Mouse (Mus musculus): ENCODE data around the gene Apom.
A peak's percentile ranks its signal among the peaks of the same experiment; 100 is the strongest.

The Apom gene

DNA sequence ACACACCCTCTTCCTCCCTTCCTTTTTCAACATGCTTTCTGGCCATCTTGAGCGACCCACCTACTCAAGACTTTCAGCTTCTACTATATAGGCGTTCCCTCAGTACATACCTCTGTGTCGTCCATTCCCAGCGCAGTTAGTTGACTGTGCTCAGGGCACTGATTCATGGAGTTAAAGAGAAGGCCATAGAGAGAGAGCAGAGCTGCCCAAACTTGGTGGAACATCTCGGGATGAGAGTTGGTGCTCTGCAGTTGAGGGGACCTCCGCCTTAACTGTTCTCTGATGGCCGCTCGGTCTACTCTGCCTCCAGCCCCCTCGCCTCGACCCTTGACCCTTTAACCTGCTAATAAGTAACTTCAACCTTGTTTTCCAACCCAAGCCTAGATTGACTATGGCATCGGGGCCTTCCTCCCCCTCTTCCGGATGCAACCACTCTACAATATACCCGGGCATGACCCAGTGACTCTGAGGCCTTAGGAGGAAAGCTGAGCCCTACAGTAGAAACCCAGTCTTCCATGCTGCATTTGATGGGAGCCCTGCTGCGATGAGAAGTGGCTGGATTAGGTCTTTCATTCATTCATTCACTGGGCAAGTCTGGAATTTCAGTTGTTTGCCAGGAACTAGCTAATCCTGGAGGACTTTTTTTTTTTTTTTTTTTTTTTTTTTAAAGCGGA lies at the start of gene Apom:
Apom (minus strand) TSS at position 551 of the 674 bp plus-strand sequence.
- DNase-seq (ENCODE audit: low spot score), result no peak

DNA sequence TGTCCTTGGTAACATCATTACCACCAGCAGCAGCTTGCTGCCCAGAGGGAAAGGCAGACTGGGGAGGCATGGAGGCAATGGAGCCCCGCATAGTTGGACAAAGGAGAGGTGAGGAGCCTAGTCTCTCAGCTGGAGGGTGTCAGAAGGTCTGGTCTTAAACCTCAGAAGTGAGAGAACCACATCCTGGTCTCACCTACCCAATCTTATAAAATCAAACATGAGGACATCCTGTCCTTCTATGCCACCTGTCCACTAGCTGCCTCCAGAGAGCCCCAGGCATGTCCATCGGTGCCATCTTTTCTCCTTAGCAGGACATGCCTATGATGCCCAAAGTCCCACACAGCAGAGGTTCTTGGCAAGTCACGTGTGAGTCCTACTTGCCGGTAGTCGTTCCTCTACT lies 48.2 kb upstream of the Apom start:
- no peak for DNase-seq (ENCODE audit: low spot score)

DNA sequence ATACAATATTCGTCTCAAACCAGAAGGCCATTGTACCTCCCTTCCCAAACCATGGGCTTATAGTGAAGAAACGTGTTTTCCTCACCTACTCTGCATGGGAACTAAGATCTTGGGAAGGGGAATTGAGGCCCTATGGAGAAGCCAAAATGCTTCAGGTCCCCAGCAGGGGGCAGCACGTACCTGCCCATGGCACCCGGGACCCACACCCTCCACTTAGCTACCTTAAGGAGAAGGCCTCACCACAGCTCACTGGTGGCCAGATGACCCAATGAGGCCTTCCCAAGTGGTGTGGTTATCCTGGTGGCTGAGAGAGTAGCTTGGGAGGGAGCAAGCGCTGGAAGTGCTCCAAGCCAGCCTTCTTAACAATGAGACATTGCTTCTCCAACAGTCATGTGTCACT lies 46.7 kb upstream of the Apom start:
- no peak for DNase-seq (ENCODE audit: low spot score)

DNA sequence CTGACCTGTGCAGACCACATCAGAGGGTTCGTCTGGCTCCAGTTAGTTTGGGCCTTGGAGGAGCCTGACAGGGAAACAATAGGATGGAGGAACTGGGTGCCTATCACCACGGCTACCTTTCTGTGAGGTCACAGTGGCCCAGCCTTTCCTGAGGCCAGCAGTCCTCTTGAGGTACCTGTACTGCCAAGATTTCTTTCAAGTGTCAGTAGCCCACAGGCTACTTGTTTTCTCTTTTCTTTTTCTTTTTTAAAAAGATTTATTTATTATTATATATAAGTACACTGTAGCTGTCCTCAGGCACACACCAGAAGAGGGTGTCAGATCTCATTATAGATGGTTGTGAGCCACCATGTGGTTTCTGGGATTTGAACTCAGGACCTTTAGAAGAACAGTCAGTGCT lies 44.1 kb upstream of the Apom start, which contains the start of gene Aif1:
Aif1 (minus strand) TSS at position 101 of the 400 bp plus-strand sequence.
- DNase-seq (ENCODE audit: low spot score), result no peak

DNA sequence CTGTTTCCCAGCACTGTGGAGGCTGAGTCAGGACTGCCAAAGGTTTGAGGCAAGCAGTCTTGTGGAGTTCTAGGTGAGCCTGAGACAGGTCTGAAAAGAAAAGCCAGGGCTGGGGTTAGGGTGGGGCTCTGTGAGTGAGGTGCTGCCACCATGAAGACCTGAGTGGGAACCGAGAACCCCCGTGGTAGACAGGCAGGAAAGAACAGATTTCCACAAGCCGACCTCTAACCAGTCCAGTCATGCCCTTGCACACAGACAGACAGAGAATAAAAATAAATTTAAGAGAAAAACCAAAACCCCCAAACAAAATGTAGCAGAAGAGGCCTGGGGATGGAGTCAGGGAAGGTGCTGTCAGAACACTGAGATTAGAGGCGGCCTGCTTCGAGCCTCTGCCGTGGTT lies 43.5 kb upstream of the Apom start:
- DNase-seq (ENCODE audit: low spot score), result no peak

GRCm38 (mm10) chr17:35174201-35174977 lies 42.5 kb upstream of the Apom start:
- no peak for DNase-seq (ENCODE audit: low spot score)

- DNase-seq (ENCODE audit: low spot score), result no peak
Observed at GRCm38 (mm10) chr17:35173329-35173728, 41.5 kb upstream of the Apom start.

- DNase-seq (ENCODE audit: low spot score), result no peak
Observed at GRCm38 (mm10) chr17:35172445-35173234, 40.8 kb upstream of the Apom start.

GRCm38 (mm10) chr17:35168541-35169207 lies 36.8 kb upstream of the Apom start:
- DNase-seq (ENCODE audit: low spot score), result no peak

DNA sequence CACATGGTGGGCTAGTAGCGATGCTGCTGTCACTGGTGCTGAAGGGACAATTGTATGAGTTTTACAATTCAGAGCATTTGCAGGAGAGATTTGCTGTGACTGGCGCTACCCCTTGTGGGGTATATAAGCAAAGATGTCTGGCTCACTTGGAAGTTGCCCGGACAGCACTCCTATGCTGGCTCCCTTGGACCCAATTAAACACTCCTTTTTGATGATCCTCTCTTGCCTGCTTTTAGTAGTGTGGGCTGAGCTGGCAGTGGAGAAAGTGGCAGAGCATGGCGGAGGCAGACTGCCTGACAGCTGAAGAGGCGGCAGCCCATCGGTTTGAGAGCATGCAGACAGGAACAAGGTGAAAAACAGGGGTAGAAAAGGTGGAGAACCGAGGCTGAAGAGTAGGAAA lies 35.9 kb upstream of the Apom start:
- no peak for DNase-seq (ENCODE audit: low spot score)

GRCm38 (mm10) chr17:35166352-35167035 lies 34.6 kb upstream of the Apom start:
- DNase-seq (ENCODE audit: low spot score), result no peak

DNA sequence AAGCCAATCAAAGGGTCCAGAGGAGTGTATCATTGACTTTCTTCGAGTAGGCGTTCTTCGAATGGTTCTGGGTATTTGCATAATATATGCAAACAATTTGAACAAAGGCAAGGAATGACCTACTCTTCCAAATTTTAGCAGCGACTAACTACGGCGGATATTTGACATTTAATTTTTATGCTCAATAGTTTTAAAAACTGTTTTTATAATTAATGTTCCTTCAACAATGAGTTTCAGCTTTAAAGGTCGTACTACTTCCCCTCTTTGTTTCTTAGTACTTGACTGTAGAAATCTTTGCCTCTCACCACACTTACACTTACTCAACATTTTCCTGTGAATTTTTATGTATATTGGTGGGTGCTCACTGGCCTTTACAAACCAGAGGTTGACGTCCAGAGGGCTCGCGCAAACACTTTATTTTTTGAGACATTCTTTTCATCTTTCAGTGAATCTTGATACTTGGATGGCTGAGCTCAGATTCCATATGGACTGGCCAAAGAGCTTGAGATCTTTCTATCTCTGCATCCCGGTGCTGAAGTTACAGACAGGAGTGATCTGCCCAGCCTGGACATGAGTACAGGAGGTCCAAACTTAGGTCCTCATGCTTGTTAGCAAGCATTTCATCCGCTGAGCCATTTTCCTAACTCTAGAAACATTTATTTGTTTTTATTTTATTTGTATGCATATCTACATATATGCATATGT lies 33.8 kb upstream of the Apom start:
- no peak for DNase-seq (ENCODE audit: low spot score)

DNA sequence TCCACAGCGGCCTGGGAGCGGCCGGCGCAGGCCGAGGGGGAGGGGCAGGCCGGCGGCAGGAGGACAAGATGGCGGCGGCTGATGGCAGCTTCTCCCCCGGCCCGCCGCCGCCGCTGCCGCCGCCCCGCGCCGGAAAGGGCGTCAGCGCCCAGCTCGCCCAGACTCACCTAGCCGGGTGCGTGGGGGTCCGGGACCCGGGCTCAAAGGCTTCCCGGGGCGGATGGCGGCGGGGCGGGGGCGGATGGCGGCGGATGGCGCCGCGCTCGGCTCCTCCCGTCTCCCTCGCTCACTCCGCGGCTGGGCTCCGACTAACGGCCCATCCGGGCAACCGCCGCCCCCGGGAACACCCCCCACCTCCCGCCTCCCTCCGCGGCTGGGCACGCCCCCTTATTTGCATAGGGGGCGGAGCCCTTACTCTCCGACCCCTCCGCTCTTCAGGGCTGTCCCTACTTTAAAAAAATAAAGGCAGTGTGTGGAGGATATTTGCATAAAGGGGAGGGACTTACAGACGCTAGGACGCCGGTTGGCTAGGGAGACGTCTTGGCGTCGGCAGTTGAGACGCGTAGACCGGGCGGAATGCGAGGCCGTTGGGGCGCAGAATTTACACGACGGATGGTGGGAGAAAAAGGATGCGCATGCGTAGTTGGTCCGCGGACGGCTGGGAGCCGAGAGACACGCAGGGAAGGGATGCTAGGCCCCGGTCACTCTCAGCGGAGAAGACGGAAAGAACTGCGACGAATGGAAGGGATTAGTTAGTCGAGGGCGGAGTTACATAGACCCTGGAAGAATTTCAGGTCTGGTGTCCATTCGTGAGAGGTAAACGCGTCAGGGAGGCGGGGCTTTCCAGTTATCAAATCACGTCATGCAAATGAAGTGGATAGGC lies 33.0 kb upstream of the Apom start, which contains the start of gene Prrc2a:
Prrc2a (minus strand) TSS at position 330 of the 883 bp plus-strand sequence.
- peak; percentile 97 for DNase-seq (ENCODE audit: low spot score)

- no peak for DNase-seq (ENCODE audit: low spot score)
Observed at GRCm38 (mm10) chr17:35164218-35164567, 32.3 kb upstream of the Apom start.

DNA sequence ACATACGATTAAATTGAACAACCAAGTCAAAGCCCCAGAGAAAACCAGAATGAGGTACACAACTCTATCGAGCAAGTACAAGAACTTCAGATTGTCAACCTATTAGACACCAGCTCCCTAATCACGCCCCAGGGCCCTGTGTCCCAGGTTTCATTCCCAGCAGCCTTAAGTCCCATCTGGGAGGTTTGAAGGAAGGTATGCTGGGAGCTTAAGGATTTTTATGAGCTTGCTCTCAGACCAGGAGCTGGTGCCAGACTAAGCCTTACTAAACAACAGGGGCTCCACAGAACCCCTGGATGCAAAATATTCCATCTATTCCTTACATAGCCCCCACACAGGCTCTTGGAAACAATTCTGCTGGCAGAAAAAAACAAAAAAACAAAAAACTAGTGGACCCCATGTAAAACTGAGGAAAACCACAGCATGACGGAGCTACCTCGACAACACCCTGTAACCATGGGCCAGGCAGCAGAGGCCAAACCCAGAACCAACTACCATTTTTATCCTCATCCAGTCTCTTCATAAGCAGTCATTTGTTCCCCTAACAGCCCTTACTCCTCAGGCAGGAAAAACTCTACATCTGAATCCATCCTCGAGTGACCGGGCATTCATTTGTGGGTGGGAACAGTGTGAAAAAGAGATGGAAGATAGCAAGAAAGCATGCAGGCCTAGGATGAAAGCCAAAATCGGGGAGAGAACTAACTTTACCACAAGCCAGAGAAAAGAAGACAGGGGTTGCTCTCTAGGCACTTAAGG lies 31.7 kb upstream of the Apom start:
- no peak for DNase-seq (ENCODE audit: low spot score)

DNA sequence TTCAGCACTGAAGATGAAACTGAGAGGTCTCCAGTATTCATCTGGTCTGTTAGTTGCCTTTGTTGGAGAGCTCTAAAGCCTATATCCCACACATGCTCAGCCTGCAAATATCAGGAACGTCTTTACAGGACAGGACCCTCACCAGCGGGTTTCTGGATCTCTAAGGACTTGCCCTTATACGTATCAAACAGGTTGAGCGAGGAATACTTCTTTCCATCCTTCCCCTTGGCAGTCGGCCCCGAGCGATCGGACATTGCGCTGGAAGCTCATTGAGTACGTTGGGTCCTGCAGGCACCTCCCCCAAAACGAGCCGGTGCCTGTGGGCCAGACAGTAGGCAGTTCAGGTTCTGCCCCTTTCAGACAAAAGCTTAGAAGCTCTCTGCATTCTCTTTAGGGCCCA lies 30.9 kb upstream of the Apom start:
- DNase-seq (ENCODE audit: low spot score), result no peak

DNA sequence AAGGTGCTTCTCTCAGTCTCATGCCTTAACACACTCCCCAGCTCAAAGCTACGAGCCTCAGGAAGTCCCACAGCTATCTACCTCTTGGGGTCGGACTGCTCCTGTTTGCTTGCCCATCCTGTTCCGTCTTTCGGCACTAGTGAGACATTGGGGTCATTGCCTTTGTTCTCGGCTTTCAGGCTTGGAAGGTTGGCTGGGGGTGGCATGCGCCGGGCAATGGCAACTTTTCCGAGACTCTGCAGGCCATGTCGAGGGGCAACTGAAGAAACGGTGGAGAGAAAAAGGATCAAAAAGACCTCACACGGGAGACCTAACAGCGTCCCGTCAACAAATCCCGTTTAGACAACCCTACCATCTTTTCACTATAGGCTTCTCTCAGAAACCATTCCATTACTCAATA lies 30.3 kb upstream of the Apom start:
- no peak for DNase-seq (ENCODE audit: low spot score)

DNA sequence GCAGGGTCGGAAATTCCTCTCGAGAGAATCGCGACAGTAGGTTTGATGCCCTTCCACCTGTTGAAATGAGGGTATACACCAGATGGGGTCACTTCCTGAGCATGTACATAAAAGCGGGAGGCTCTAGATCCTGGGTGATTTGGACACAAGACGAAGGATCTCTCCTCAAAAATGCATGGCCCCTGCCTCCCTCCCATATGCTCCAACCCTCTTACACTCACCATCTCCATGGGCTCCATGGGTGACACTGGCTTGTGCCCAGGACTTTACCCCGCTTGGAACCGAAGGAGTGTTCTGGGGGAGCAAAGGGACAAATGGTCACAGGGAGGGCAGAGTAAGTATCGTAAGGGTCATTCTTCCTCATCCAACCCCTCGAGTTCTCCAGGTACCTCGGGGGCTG lies 29.6 kb upstream of the Apom start:
- no peak for DNase-seq (ENCODE audit: low spot score)

GRCm38 (mm10) chr17:35159638-35160037 lies 27.8 kb upstream of the Apom start:
- no peak for DNase-seq (ENCODE audit: low spot score)

Measured in urinary bladder, postnatal 10 days (tissue).